Mouse (Mus musculus) testis, adult 2 months (tissue): ENCODE results near the gene Ddrgk1. TPM values are rescaled to one million over a fixed set of nuclear protein-coding genes. Genes with fewer than 3 reads are reported as not detected.

ENCODE experiments used
- H3K27ac ChIP-seq: fragments of 200-500 bp; 2 replicates; pipeline ENCODE4 v1.5.1; 2012; ENCODE audit warnings: low read depth, low read length; ENCODE audit not compliant: control insufficient read depth, insufficient read depth
- H3K27me3 ChIP-seq: fragments of 200-500 bp; 2 replicates; pipeline ENCODE4 v1.6.1; 2012; ENCODE audit warnings: mild to moderate bottlenecking, low read length, moderate library complexity; ENCODE audit not compliant: control insufficient read depth, insufficient read depth
- H3K36me3 ChIP-seq: fragments of 200-500 bp; 2 replicates; pipeline ENCODE4 v1.6.1; 2012; ENCODE audit warnings: mild to moderate bottlenecking, low read length; ENCODE audit not compliant: control insufficient read depth, insufficient read depth
- H3K4me1 ChIP-seq: fragments of 200-500 bp; 2 replicates; pipeline ENCODE4 v1.6.1; 2012; ENCODE audit warnings: low read length; ENCODE audit not compliant: control insufficient read depth, insufficient read depth
- H3K4me3 ChIP-seq: fragments of 200-500 bp; 2 replicates; pipeline ENCODE4 v1.5.1; 2012; ENCODE audit warnings: low read depth, mild to moderate bottlenecking, low read length, moderate library complexity, mixed read lengths; ENCODE audit not compliant: control insufficient read depth
- CTCF ChIP-seq: fragments of 200-500 bp; IDR thresholded peaks from 2 replicates; pipeline ENCODE4 v1.5.1; 2012; ENCODE audit warnings: low read depth, mild to moderate bottlenecking, inconsistent platforms, low read length, moderate library complexity; ENCODE audit not compliant: control insufficient read depth, insufficient read depth, insufficient replicate concordance
- POLR2A ChIP-seq: fragments of 200-500 bp; IDR thresholded peaks from 2 replicates; pipeline ENCODE4 v1.6.1; 2012; ENCODE audit warnings: low read depth, mild to moderate bottlenecking, inconsistent platforms, low read length, moderate library complexity; ENCODE audit not compliant: control insufficient read depth
- polyA plus RNA-seq: library from polyadenylated mRNA; depleted of rRNA; stranded (reverse); fragments of >200 nt; gene quantifications from 2 replicates; pipeline ENCODE4 v1.2.3, GENCODE M21; 2012; rRNA removed

Ddrgk1 gene
- polyA plus RNA-seq, 1 experiment: 31.0 TPM

GRCm38 (mm10) chr2:130632416-130632815, 32.0 kb downstream of the Ddrgk1 start:
- peaks cover 11% of the 10 kb centered on the region for H3K4me1 ChIP-seq
- H3K36me3 ChIP-seq: no peaks in the 10 kb centered on the region
- H3K27me3 ChIP-seq: no peaks in the 10 kb centered on the region
- TF ChIP-seq CTCF: no peak
- no peak for TF ChIP-seq POLR2A
- no peak overlapping the region for H3K4me3 ChIP-seq
- no peak overlapping the region for H3K27ac ChIP-seq

GRCm38 (mm10) chr2:130629839-130630203, 34.6 kb downstream of the Ddrgk1 start, which contains the start of the genes Fastkd5 and Ubox5:
Fastkd5 (minus strand) TSS chr2:130630027.
Ubox5 (minus strand) TSS chr2:130630038.
- H3K4me3 ChIP-seq: peak within 1 kb of the TSS; percentile 98
- TF ChIP-seq POLR2A (peak; percentile 61; the same call in 1 of the 2 replicates), CTCF (no peak)
- peaks cover 10% of the 10 kb centered on the region for H3K4me1 ChIP-seq
- peak within 1 kb of the TSS; percentile 77 for H3K27ac ChIP-seq
- H3K27me3 ChIP-seq: no peaks in the 10 kb centered on the region
- H3K36me3 ChIP-seq: no peaks in the 10 kb centered on the region; the same call in 1 of the 2 replicates

GRCm38 (mm10) chr2:130629080-130629838, 35.2 kb downstream of the Ddrgk1 start:
- TF ChIP-seq CTCF (no peak), POLR2A (0 out of 2 replicates have a peak, but pooled peaks have one; percentile 5)
- H3K36me3 ChIP-seq: no peaks in the 10 kb centered on the region; the same call in 1 of the 2 replicates
- H3K4me1 ChIP-seq: peaks cover 6% of the 10 kb centered on the region
- peak overlapping the region; percentile 98 for H3K4me3 ChIP-seq
- peak overlapping the region; percentile 77 for H3K27ac ChIP-seq
- no peaks in the 10 kb centered on the region for H3K27me3 ChIP-seq

- H3K4me3 ChIP-seq: no peak overlapping the region
- no peaks in the 10 kb centered on the region for H3K27me3 ChIP-seq
- H3K27ac ChIP-seq: no peak overlapping the region
- H3K36me3 ChIP-seq: no peaks in the 10 kb centered on the region; the same call in 1 of the 2 replicates
- peaks cover 3% of the 10 kb centered on the region; the same call in 1 of the 2 replicates for H3K4me1 ChIP-seq
- TF ChIP-seq CTCF (no peak), POLR2A (no peak)
Measured at GRCm38 (mm10) chr2:130628424-130628823, 36.0 kb downstream of the Ddrgk1 start.

- Histone ChIP-seq H3K36me3 (peaks cover 5% of the 10 kb centered on the region), H3K27ac (no peak overlapping the region), H3K27me3 (no peaks in the 10 kb centered on the region), H3K4me3 (no peak overlapping the region), H3K4me1 (no peaks in the 10 kb centered on the region)
- TF ChIP-seq POLR2A (no peak), CTCF (no peak)
Measured at GRCm38 (mm10) chr2:130618972-130619371, 45.5 kb downstream of the Ddrgk1 start.

GRCm38 (mm10) chr2:130613091-130613490, 51.4 kb downstream of the Ddrgk1 start:
- TF ChIP-seq POLR2A: no peak
- no peak for TF ChIP-seq CTCF
- no peaks in the 10 kb centered on the region for H3K27me3 ChIP-seq
- H3K36me3 ChIP-seq: peaks cover 5% of the 10 kb centered on the region
- H3K4me3 ChIP-seq: no peak overlapping the region
- H3K27ac ChIP-seq: no peak overlapping the region
- no peaks in the 10 kb centered on the region for H3K4me1 ChIP-seq

Other genes starting within 250 kb of the Ddrgk1 start
- 45.6 and 55.8 TPM in 2 replicates for gene Vps16, start 240.3 kb downstream of the Ddrgk1 start, polyA plus RNA-seq
- gene Pced1a, start 240.0 kb downstream of the Ddrgk1 start, polyA plus RNA-seq: 46.3 and 48.0 TPM in 2 replicates
- gene Ptpra, start 214.4 kb downstream of the Ddrgk1 start, polyA plus RNA-seq: 11.0 and 11.6 TPM in 2 replicates
- 22.4 and 30.2 TPM in 2 replicates for gene Mrps26, start 100.9 kb downstream of the Ddrgk1 start, polyA plus RNA-seq
- not detected in 2 replicates for gene Oxt, start 88.5 kb downstream of the Ddrgk1 start, polyA plus RNA-seq
- not detected in 2 replicates for gene Avp, start 82.1 kb downstream of the Ddrgk1 start, polyA plus RNA-seq
- gene Fastkd5, start 34.6 kb downstream of the Ddrgk1 start, polyA plus RNA-seq: 1.2 and 1.6 TPM in 2 replicates
- gene Ubox5, start 34.6 kb downstream of the Ddrgk1 start, polyA plus RNA-seq: 7.7 and 8.0 TPM in 2 replicates
- gene Lzts3, start 21.9 kb downstream of the Ddrgk1 start, polyA plus RNA-seq: 3.6 and 4.3 TPM in 2 replicates
- gene Itpa, start 3.0 kb upstream of the Ddrgk1 start, polyA plus RNA-seq: 26.1 and 26.2 TPM in 2 replicates
- 1.5 and 1.6 TPM in 2 replicates for gene Slc4a11, start 32.9 kb upstream of the Ddrgk1 start, polyA plus RNA-seq
- gene 4930402H24Rik, start 241.7 kb upstream of the Ddrgk1 start, polyA plus RNA-seq: 67.5 and 71.8 TPM in 2 replicates
- 4.8 and 5.5 TPM in 2 replicates for gene Atrn, start 241.8 kb upstream of the Ddrgk1 start, polyA plus RNA-seq